Mouse (Mus musculus) frontal cortex, adult (tissue): ENCODE measurements at regions not wholly inside any gene's neighbourhood (a gene's known extent, or its start where the extent isn't known, plus 50 kb on each side); places are given as distances from the start of the nearest gene placed in this dataset.
A peak's percentile ranks its signal among the peaks of the same experiment; 100 is the strongest.
"Not testable (repeated sequence)": the region's sequence is repeated elsewhere in the genome, so short reads cannot be mapped to it uniquely, and the experiment has no call there.

ENCODE experiments used
- ATAC-seq: cut with Nextera tagmentation; 2 replicates; pipeline ENCODE4 v1.9.2; 2017; ENCODE audit warnings: mild to moderate bottlenecking, moderate library complexity, mixed read lengths; ENCODE audit not compliant: low TSS enrichment

- ATAC-seq = no peak
Measured at GRCm38 (mm10) chr7:111174393-111175124, 91.7 kb upstream of the Eif4g2 start.

- no peak for ATAC-seq
Measured at GRCm38 (mm10) chr7:111172061-111172460, 89.2 kb upstream of the Eif4g2 start.

- not testable (repeated sequence) for ATAC-seq
Measured at GRCm38 (mm10) chr7:111168546-111169233, 85.9 kb upstream of the Eif4g2 start.

DNA sequence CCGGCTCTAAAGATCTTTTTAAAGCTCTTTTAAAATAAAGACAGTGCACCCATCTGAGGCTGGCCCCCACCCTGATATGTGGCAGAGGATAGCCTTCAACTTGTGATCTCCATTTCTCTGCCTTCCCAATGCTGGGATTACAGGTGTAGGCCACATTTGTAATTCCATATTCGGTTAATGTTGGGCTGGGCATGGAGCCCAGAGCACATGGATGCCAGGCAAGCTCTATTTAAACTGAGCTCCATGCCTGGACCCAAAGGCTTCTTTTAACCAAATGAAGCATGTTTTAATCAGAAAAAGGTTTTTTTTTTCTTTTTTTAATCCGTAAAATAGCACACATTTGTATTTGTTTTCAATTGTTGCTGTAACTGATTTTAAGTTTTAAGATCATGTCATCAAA is 82.2 kb upstream of the Eif4g2 start:
- no peak for ATAC-seq

GRCm38 (mm10) chr7:111164276-111164675 is 81.4 kb upstream of the Eif4g2 start:
- peak; percentile 88 for ATAC-seq

DNA sequence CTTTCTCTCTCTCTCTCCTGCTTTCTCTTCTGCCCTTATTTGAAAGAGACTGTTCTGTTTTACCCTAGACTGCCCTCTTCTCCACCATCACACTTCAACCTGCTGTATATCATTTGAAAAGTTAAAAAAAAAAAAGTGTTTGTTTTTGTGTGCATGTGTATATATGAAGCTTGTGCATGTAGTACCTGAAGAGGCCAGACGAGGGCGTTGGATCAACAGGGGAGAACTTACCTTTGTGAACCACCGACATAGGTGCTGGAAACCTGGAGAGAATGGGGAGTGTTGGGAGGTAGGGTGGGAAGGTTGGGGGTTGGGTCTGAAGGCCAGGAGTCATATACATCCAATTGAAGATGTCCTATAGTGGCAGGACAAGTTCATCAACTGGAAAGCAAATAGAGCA is 81.0 kb upstream of the Eif4g2 start:
- ATAC-seq = 0 out of 2 replicates have a peak, but pooled peaks have one; percentile 4

DNA sequence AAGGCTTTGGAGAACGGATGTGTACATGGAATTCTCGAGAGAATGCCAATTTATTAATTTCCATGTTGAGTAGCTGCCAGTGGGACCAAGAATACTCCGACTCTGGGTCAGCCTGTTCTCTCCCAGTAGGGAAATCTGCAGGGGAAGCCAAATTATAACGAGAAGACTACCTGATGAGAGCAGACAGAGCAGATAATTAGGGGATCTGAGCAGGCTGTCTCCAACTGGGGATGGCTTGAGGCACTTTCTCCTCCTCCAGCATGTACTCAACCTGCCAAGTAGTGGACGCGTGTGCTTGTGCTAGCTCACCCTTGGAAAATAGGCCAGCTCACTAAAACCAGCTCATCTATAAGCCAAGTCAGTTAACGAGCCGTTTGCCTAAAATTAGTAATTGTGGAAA is 80.5 kb upstream of the Eif4g2 start:
- ATAC-seq = no peak

GRCm38 (mm10) chr7:111158791-111159286 is 76.0 kb upstream of the Eif4g2 start:
- no peak for ATAC-seq

- peak; percentile 53; the same call in 1 of the 2 replicates for ATAC-seq
Measured at GRCm38 (mm10) chr7:111157754-111158325, 75.0 kb upstream of the Eif4g2 start.

- ATAC-seq = peak; percentile 53
Measured at GRCm38 (mm10) chr7:111157287-111157686, 74.5 kb upstream of the Eif4g2 start.

GRCm38 (mm10) chr7:111156472-111157231 is 73.8 kb upstream of the Eif4g2 start:
- peak; percentile 74 for ATAC-seq

- ATAC-seq = no peak
Measured at GRCm38 (mm10) chr7:111155995-111156394, 73.2 kb upstream of the Eif4g2 start.

DNA sequence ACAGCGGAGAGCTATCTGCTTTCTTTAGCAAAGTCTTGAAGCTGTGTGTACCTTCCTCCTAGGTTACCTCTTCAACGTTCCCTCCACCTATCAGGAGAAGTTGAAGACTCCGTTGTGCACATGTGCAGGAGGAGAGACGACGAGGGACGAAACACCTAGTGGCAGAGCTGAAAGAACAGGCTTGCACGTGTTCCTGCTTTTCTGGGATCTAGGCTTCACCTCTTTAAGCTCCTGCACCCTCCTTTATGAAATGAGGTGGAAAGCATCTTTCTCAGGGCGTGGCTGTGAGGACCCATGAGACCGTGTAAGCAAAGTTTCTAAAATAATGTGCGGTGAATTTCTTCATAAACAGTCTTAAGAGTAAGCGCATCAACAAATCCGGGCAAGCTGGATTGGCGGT is 71.4 kb upstream of the Eif4g2 start:
- ATAC-seq = no peak

DNA sequence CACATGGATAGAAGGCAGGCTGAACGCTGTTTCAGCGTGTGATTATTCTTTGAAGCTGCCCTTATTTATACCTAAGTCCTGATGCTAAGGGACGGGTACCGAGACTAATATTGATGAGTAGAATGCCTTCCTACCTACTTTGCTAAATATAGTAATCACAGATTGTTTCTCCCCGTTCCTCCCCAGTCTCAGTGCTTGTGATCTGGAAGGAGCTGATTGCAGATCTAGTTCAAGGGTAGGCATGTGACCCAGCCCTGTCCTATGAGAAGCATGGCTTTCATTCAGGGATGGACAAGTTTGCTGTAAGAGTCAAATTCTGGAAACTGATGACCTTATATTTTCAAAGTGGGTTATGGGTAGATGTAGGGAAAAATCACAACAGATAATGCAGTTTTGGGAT is 67.7 kb upstream of the Eif4g2 start:
- no peak for ATAC-seq

- ATAC-seq = no peak
Measured at GRCm38 (mm10) chr7:111150115-111150514, 67.3 kb upstream of the Eif4g2 start.

DNA sequence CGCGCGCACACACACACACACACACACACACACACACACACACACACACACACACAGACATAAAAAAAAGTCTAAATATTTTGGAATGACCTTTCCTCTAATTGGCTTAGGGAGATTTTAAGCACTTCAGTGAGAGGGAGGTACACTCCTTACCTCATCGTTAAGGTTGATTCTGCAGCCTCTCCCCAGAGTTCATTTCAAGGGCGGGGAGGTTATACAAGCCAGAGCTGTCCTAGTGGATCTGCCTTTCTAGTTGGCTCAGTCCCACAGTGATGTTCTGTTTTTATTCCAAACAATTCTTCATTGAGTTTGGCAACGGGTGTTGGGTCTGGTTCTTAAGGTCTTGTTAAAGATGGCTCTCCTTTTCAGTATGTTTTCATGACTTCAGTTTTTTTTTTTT is 64.8 kb upstream of the Eif4g2 start:
- no peak for ATAC-seq

GRCm38 (mm10) chr7:111146670-111147069 is 63.8 kb upstream of the Eif4g2 start:
- ATAC-seq = no peak

DNA sequence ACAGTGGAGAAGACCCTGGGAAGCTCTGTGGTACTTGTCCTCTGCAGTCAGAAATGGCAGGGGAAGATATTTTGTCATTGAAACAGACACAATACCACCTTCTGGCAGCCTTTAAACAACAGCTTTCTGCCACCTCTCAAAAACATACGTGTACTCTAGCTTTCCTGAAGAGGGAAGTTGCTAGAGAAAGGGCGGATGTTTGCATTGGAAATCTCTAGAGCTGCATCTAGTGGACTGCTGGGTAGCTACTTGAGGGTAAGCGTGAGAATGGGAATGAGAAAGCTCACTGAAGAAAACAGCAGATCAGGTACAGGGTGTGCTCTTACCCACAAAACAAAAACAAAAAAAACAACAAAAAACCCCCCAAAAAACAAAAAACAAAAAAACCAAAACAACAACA is 61.4 kb upstream of the Eif4g2 start:
- ATAC-seq = no peak

DNA sequence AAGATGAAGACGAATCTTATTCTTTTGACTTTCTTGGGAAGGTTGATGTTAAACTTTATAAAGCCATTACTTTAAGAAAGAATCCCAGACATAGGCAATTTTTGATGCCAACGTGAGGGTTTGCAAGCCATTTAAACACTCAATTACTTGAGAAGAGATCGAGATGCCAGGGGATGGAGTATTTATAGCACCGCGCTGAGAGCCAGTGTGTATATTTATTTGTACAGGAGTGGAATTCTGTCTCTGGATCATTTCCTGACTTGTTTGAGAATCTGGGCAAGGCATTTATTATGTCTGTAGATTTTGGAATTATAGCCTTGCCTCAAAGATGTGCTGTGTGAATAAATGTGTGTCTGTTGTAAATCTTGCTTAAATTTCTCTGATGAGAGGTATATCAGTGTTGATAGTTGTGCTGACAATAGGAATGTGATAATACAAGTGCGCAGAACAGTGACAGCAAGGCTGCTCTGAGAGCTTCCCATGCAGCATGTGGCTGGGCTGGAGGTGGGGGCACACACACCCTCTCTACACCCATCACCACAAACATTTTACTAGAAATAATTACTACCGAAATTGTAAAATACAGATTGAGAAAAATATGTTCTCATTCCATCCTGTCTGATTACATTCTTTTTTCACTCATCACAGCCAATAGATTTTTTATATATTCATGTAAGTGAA is 58.6 kb upstream of the Eif4g2 start:
- ATAC-seq = no peak

- ATAC-seq = no peak
Measured at GRCm38 (mm10) chr7:111138038-111138437, 55.2 kb upstream of the Eif4g2 start.

DNA sequence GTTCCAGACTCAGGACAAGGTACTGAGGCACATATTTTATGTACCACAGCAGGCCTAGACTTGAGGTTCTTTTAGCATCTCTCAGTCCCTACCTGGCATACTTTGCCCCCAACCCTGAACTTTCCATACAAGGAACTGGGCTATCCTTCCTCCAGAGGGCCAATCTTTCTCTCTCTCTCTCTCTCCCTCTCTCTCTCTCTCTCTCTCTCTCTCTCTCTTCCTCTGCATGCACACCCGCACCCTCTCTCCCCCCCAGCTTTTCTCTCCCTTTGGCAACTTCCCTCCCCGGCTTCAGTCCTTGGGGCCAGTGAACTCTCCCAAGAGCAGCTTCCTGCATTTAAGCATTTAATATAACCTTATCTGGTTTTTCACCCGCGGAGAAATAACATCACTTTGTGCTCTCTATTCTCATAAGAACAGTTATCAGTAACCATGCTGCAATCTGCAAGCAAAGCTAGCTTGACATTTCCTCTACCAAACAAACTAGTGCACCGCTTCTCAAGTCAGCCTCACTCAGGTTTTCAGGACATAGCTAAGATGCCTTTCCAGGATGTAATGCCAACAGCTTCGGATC is 53.3 kb upstream of the Eif4g2 start:
- no peak for ATAC-seq
